Mouse (Mus musculus): ENCODE measurements around the gene Ifngr2. TPM values are rescaled to one million over a fixed set of nuclear protein-coding genes. Genes with fewer than 3 reads are reported as not detected.
A peak's percentile ranks its signal among the peaks of the same experiment; 100 is the strongest.
"Not testable (repeated sequence)": the region's sequence is repeated elsewhere in the genome, so short reads cannot be mapped to it uniquely, and the experiment has no call there.

The Ifngr2 gene
- polyA plus RNA-seq, 1 experiment from 2014 or later = 118 TPM

GRCm38 (mm10) chr16:91522479-91523309, 24.2 kb upstream of the Ifngr2 start:
- H3K4me1 ChIP-seq (replicated peaks; ENCODE audit: control insufficient read depth, insufficient read depth, low read length) = no peaks in the 10 kb centered on the region
- H3K9ac ChIP-seq (replicated peaks; ENCODE audit: low read depth, low read length) = no peak overlapping the region
- no peak for ATAC-seq
- no peaks in the 10 kb centered on the region for H3K27me3 ChIP-seq (replicated peaks; ENCODE audit: control insufficient read depth, insufficient read depth, low read length)
- H3K36me3 ChIP-seq (ENCODE audit: control insufficient read depth, insufficient read depth) = no peaks in the 10 kb centered on the region
- 76% methylated on average over 18 of the region's 18 CpGs for WGBS
- H3K4me2 ChIP-seq (ENCODE audit: low read length) = no peak overlapping the region
- no peak overlapping the region for H3K4me3 ChIP-seq (replicated peaks; ENCODE audit: low read length)
- H3K27ac ChIP-seq (ENCODE audit: low read length) = no peak overlapping the region
- no peaks in the 10 kb centered on the region for H3K9me3 ChIP-seq (ENCODE audit: control insufficient read depth, low read length)

GRCm38 (mm10) chr16:91524206-91524605, 22.7 kb upstream of the Ifngr2 start:
- no peaks in the 10 kb centered on the region for H3K4me1 ChIP-seq (replicated peaks; ENCODE audit: control insufficient read depth, insufficient read depth, low read length)
- H3K9ac ChIP-seq (replicated peaks; ENCODE audit: low read depth, low read length) = no peak overlapping the region
- no peak overlapping the region for H3K27ac ChIP-seq (ENCODE audit: low read length)
- H3K4me3 ChIP-seq (replicated peaks; ENCODE audit: low read length) = no peak overlapping the region
- no peaks in the 10 kb centered on the region for H3K27me3 ChIP-seq (replicated peaks; ENCODE audit: control insufficient read depth, insufficient read depth, low read length)
- ATAC-seq = no peak
- no peak overlapping the region for H3K4me2 ChIP-seq (ENCODE audit: low read length)
- H3K36me3 ChIP-seq (ENCODE audit: control insufficient read depth, insufficient read depth) = no peaks in the 10 kb centered on the region
- 89% methylated on average over 5 of the region's 5 CpGs for WGBS
- no peaks in the 10 kb centered on the region for H3K9me3 ChIP-seq (ENCODE audit: control insufficient read depth, low read length)

GRCm38 (mm10) chr16:91526274-91526673, 20.6 kb upstream of the Ifngr2 start:
- 92% methylated on average over 6 of the region's 6 CpGs for WGBS
- Histone ChIP-seq H3K4me1 (replicated peaks; ENCODE audit: control insufficient read depth, insufficient read depth, low read length) (0 out of 2 replicates have a peak, but pooled peaks cover 3% of the 10 kb centered on the region), H3K4me2 (ENCODE audit: low read length) (no peak overlapping the region), H3K36me3 (ENCODE audit: control insufficient read depth, insufficient read depth) (no peaks in the 10 kb centered on the region), H3K9ac (replicated peaks; ENCODE audit: low read depth, low read length) (no peak overlapping the region), H3K4me3 (replicated peaks; ENCODE audit: low read length) (no peak overlapping the region), H3K9me3 (ENCODE audit: control insufficient read depth, low read length) (no peaks in the 10 kb centered on the region), H3K27ac (ENCODE audit: low read length) (no peak overlapping the region), H3K27me3 (replicated peaks; ENCODE audit: control insufficient read depth, insufficient read depth, low read length) (no peaks in the 10 kb centered on the region)
- no peak for ATAC-seq

GRCm38 (mm10) chr16:91527051-91527450, 19.8 kb upstream of the Ifngr2 start:
- ATAC-seq = no peak
- Histone ChIP-seq H3K4me3 (replicated peaks; ENCODE audit: low read length) (no peak overlapping the region), H3K4me2 (ENCODE audit: low read length) (no peak overlapping the region), H3K9me3 (ENCODE audit: control insufficient read depth, low read length) (no peaks in the 10 kb centered on the region), H3K36me3 (ENCODE audit: control insufficient read depth, insufficient read depth) (no peaks in the 10 kb centered on the region), H3K9ac (replicated peaks; ENCODE audit: low read depth, low read length) (no peak overlapping the region), H3K27ac (ENCODE audit: low read length) (no peak overlapping the region), H3K4me1 (replicated peaks; ENCODE audit: control insufficient read depth, insufficient read depth, low read length) (peaks cover 9% of the 10 kb centered on the region; the same call in 1 of the 2 replicates), H3K27me3 (replicated peaks; ENCODE audit: control insufficient read depth, insufficient read depth, low read length) (no peaks in the 10 kb centered on the region)
- 83% methylated on average over 10 of the region's 10 CpGs for WGBS

GRCm38 (mm10) chr16:91527500-91527899, 19.4 kb upstream of the Ifngr2 start:
- 76% methylated on average over 5 of the region's 5 CpGs for WGBS
- ATAC-seq = no peak
- no peak overlapping the region for H3K4me2 ChIP-seq (ENCODE audit: low read length)
- H3K27me3 ChIP-seq (replicated peaks; ENCODE audit: control insufficient read depth, insufficient read depth, low read length) = no peaks in the 10 kb centered on the region
- no peak overlapping the region for H3K4me3 ChIP-seq (replicated peaks; ENCODE audit: low read length)
- no peak overlapping the region for H3K9ac ChIP-seq (replicated peaks; ENCODE audit: low read depth, low read length)
- H3K27ac ChIP-seq (ENCODE audit: low read length) = no peak overlapping the region
- peaks cover 9% of the 10 kb centered on the region; the same call in 1 of the 2 replicates for H3K4me1 ChIP-seq (replicated peaks; ENCODE audit: control insufficient read depth, insufficient read depth, low read length)
- H3K36me3 ChIP-seq (ENCODE audit: control insufficient read depth, insufficient read depth) = no peaks in the 10 kb centered on the region
- H3K9me3 ChIP-seq (ENCODE audit: control insufficient read depth, low read length) = no peaks in the 10 kb centered on the region

GRCm38 (mm10) chr16:91528578-91528977, 18.3 kb upstream of the Ifngr2 start:
- Histone ChIP-seq H3K9me3 (ENCODE audit: control insufficient read depth, low read length) (no peaks in the 10 kb centered on the region), H3K4me2 (ENCODE audit: low read length) (no peak overlapping the region), H3K27me3 (replicated peaks; ENCODE audit: control insufficient read depth, insufficient read depth, low read length) (no peaks in the 10 kb centered on the region), H3K4me3 (replicated peaks; ENCODE audit: low read length) (no peak overlapping the region), H3K9ac (replicated peaks; ENCODE audit: low read depth, low read length) (no peak overlapping the region), H3K4me1 (replicated peaks; ENCODE audit: control insufficient read depth, insufficient read depth, low read length) (peaks cover 9% of the 10 kb centered on the region; the same call in 1 of the 2 replicates), H3K36me3 (ENCODE audit: control insufficient read depth, insufficient read depth) (no peaks in the 10 kb centered on the region), H3K27ac (ENCODE audit: low read length) (no peak overlapping the region)
- ATAC-seq = no peak
- WGBS = 67% methylated on average over 9 of the region's 9 CpGs

GRCm38 (mm10) chr16:91530830-91531229, 16.0 kb upstream of the Ifngr2 start:
- 75% methylated on average over 4 of the region's 4 CpGs for WGBS
- not testable (repeated sequence) for H3K36me3 ChIP-seq (ENCODE audit: control insufficient read depth, insufficient read depth); H3K9ac ChIP-seq (replicated peaks; ENCODE audit: low read depth, low read length); H3K4me3 ChIP-seq (replicated peaks; ENCODE audit: low read length); H3K9me3 ChIP-seq (ENCODE audit: control insufficient read depth, low read length); H3K27ac ChIP-seq (ENCODE audit: low read length); H3K4me2 ChIP-seq (ENCODE audit: low read length); H3K4me1 ChIP-seq (replicated peaks; ENCODE audit: control insufficient read depth, insufficient read depth, low read length); ATAC-seq; H3K27me3 ChIP-seq (replicated peaks; ENCODE audit: control insufficient read depth, insufficient read depth, low read length)

- Histone ChIP-seq H3K27ac (ENCODE audit: low read length) (no peak overlapping the region), H3K36me3 (ENCODE audit: control insufficient read depth, insufficient read depth) (no peaks in the 10 kb centered on the region)
These were observed 15.0 kb upstream of the Ifngr2 start for GRCm38 (mm10) chr16:91531856-91532255.

GRCm38 (mm10) chr16:91532429-91532828, 14.4 kb upstream of the Ifngr2 start:
- Histone ChIP-seq H3K9ac (replicated peaks; ENCODE audit: low read depth, low read length) (no peak overlapping the region), H3K4me2 (ENCODE audit: low read length) (no peak overlapping the region), H3K4me1 (replicated peaks; ENCODE audit: control insufficient read depth, insufficient read depth, low read length) (peaks cover 9% of the 10 kb centered on the region; the same call in 1 of the 2 replicates), H3K4me3 (replicated peaks; ENCODE audit: low read length) (no peak overlapping the region), H3K9me3 (ENCODE audit: control insufficient read depth, low read length) (no peaks in the 10 kb centered on the region), H3K27me3 (replicated peaks; ENCODE audit: control insufficient read depth, insufficient read depth, low read length) (no peaks in the 10 kb centered on the region), H3K36me3 (ENCODE audit: control insufficient read depth, insufficient read depth) (no peaks in the 10 kb centered on the region), H3K27ac (ENCODE audit: low read length) (no peak overlapping the region)
- ATAC-seq = 0 out of 2 replicates have a peak, but pooled peaks have one; percentile 19
- WGBS = 58% methylated on average over 2 of the region's 2 CpGs

More at GRCm38 (mm10) chr16:91531856-91532255, 15.0 kb upstream of the Ifngr2 start:
- 54% methylated on average over 6 of the region's 6 CpGs for WGBS
- H3K4me2 ChIP-seq (ENCODE audit: low read length) = no peak overlapping the region
- no peak overlapping the region for H3K4me3 ChIP-seq (replicated peaks; ENCODE audit: low read length)
- no peaks in the 10 kb centered on the region for H3K27me3 ChIP-seq (replicated peaks; ENCODE audit: control insufficient read depth, insufficient read depth, low read length)
- no peaks in the 10 kb centered on the region for H3K9me3 ChIP-seq (ENCODE audit: control insufficient read depth, low read length)
- no peak overlapping the region for H3K9ac ChIP-seq (replicated peaks; ENCODE audit: low read depth, low read length)
- peaks cover 9% of the 10 kb centered on the region; the same call in 1 of the 2 replicates for H3K4me1 ChIP-seq (replicated peaks; ENCODE audit: control insufficient read depth, insufficient read depth, low read length)
- peak; percentile 59 for ATAC-seq

Measured in forebrain, embryonic 16.5 days (tissue).